Mouse (Mus musculus): ENCODE data around the gene Nup50. TPM values are rescaled to one million over a fixed set of nuclear protein-coding genes. Genes with fewer than 3 reads are reported as not detected.
"Not testable (repeated sequence)": the region's sequence is repeated elsewhere in the genome, so short reads cannot be mapped to it uniquely, and the experiment has no call there.

Nup50 gene
- total RNA-seq (2021): 10 to 100 TPM; 12.8 to 15.6 TPM
- long read RNA-seq, experiment 1, full-length matches to known transcripts: 17 of 22 reads
- long read RNA-seq, experiment 1, partial matches to known transcripts: 2 of 22 reads
- long read RNA-seq, experiment 1, other reads (novel, unspliced or antisense): 3 of 22 reads
- long read RNA-seq, experiment 2, full-length matches to known transcripts: 9 of 12 reads
- long read RNA-seq, experiment 2, partial matches to known transcripts: 2 of 12 reads
- long read RNA-seq, experiment 2, other reads (novel, unspliced or antisense): 1 of 12 reads

GRCm38 (mm10) chr15:84922884-84923507, at the start of gene Nup50:
Nup50 (plus strand) TSS chr15:84923411.
- peak; percentile 100 for DNase-seq (ENCODE audit: low spot score)

GRCm38 (mm10) chr15:84873867-84874266, 49.3 kb upstream of the Nup50 start:
- no peak for DNase-seq (ENCODE audit: low spot score)

- DNase-seq (ENCODE audit: low spot score): no peak
These were observed 46.0 kb upstream of the Nup50 start for GRCm38 (mm10) chr15:84877029-84877815.

- DNase-seq (ENCODE audit: low spot score): no peak
These were observed 35.1 kb upstream of the Nup50 start for GRCm38 (mm10) chr15:84888066-84888465.

GRCm38 (mm10) chr15:84891246-84891645, 32.0 kb upstream of the Nup50 start:
- no peak for DNase-seq (ENCODE audit: low spot score)

GRCm38 (mm10) chr15:84891658-84892057, 31.6 kb upstream of the Nup50 start:
- peak; percentile 64 for DNase-seq (ENCODE audit: low spot score)

GRCm38 (mm10) chr15:84896216-84896615, 27.0 kb upstream of the Nup50 start:
- not testable (repeated sequence) for DNase-seq (ENCODE audit: low spot score)

- DNase-seq (ENCODE audit: low spot score): no peak
These were observed 26.5 kb upstream of the Nup50 start for GRCm38 (mm10) chr15:84896664-84897063.

- DNase-seq (ENCODE audit: low spot score): no peak
These were observed 25.1 kb upstream of the Nup50 start for GRCm38 (mm10) chr15:84898077-84898476.

GRCm38 (mm10) chr15:84903843-84904385, 19.3 kb upstream of the Nup50 start:
- no peak for DNase-seq (ENCODE audit: low spot score)

- DNase-seq (ENCODE audit: low spot score): no peak
These were observed 10.0 kb upstream of the Nup50 start for GRCm38 (mm10) chr15:84913201-84913600.

- no peak for DNase-seq (ENCODE audit: low spot score)
These were observed 3.3 kb upstream of the Nup50 start, which contains the start of gene Gm29666 for GRCm38 (mm10) chr15:84919938-84920337. Gm29666 (minus strand) TSS chr15:84920038.

GRCm38 (mm10) chr15:84923508-84924181, 434 bp downstream of the Nup50 start:
- DNase-seq (ENCODE audit: low spot score): no peak

GRCm38 (mm10) chr15:84924781-84925315, 1.6 kb downstream of the Nup50 start:
- peak; percentile 40 for DNase-seq (ENCODE audit: low spot score)

GRCm38 (mm10) chr15:84925495-84926018, 2.3 kb downstream of the Nup50 start:
- DNase-seq (ENCODE audit: low spot score): no peak

- no peak for DNase-seq (ENCODE audit: low spot score)
These were observed 9.1 kb downstream of the Nup50 start for GRCm38 (mm10) chr15:84932351-84932750.

GRCm38 (mm10) chr15:84934901-84935300, 11.7 kb downstream of the Nup50 start:
- no peak for DNase-seq (ENCODE audit: low spot score)

GRCm38 (mm10) chr15:84940102-84940501, 16.9 kb downstream of the Nup50 start:
- no peak for DNase-seq (ENCODE audit: low spot score)

- DNase-seq (ENCODE audit: low spot score): no peak
These were observed 19.6 kb downstream of the Nup50 start for GRCm38 (mm10) chr15:84942647-84943285.

- no peak for DNase-seq (ENCODE audit: low spot score)
These were observed 21.1 kb downstream of the Nup50 start for GRCm38 (mm10) chr15:84944319-84944718.

Measured in gastrocnemius, adult 18-20 months (tissue).